Mouse (Mus musculus) kidney, embryonic 14.5 days (tissue): ENCODE data around the gene Wfikkn1. TPM values are rescaled to one million over a fixed set of nuclear protein-coding genes. Genes with fewer than 3 reads are reported as not detected.

ENCODE experiments used
- microRNA-seq: library from miRNA; unstranded; fragments of <30 nt; microRNA quantifications from one replicate; pipeline ENCODE4, GENCODE M21; 2016
- polyA plus RNA-seq: library from polyadenylated mRNA; unstranded; fragments of >200 nt; fragmentation: Nextera tagmentation; extraction: Ambion mirVana; gene quantifications from 2 replicates; pipeline ENCODE4 v1.2.1, GENCODE M21; 2014

Wfikkn1 gene
- polyA plus RNA-seq, 1 experiment from 2014 or later = 0.99 TPM

Small RNA genes lying within 50 kb of the gene (microRNA-seq; reads per million reads assigned to microRNA genes)
- gene Mir3082 = 0.84 reads per million

Other genes starting within 250 kb of the Wfikkn1 start
- 0.50 and 1.5 TPM in 2 replicates for gene Gng13, start 163.7 kb downstream of the Wfikkn1 start, polyA plus RNA-seq
- gene Chtf18, start 153.4 kb downstream of the Wfikkn1 start, polyA plus RNA-seq = 17.3 and 26.0 TPM in 2 replicates
- 21.6 and 22.1 TPM in 2 replicates for gene Rpusd1, start 153.2 kb downstream of the Wfikkn1 start, polyA plus RNA-seq
- gene Mslnl, start 144.8 kb downstream of the Wfikkn1 start, polyA plus RNA-seq = not detected in 2 replicates
- gene Msln, start 126.5 kb downstream of the Wfikkn1 start, polyA plus RNA-seq = 2.6 and 3.3 TPM in 2 replicates
- gene Narfl, start 107.1 kb downstream of the Wfikkn1 start, polyA plus RNA-seq = 25.3 and 27.3 TPM in 2 replicates
- 75.4 and 75.6 TPM in 2 replicates for gene Haghl, start 95.2 kb downstream of the Wfikkn1 start, polyA plus RNA-seq
- gene Ccdc78, start 94.3 kb downstream of the Wfikkn1 start, polyA plus RNA-seq = 0.32 and 0.41 TPM in 2 replicates
- gene Fam173a, start 88.0 kb downstream of the Wfikkn1 start, polyA plus RNA-seq = 90.2 and 111 TPM in 2 replicates
- gene AC134908.4, start 85.2 kb downstream of the Wfikkn1 start, polyA plus RNA-seq = not detected in 2 replicates
- 8.2 and 28.6 TPM in 2 replicates for gene Metrn, start 83.7 kb downstream of the Wfikkn1 start, polyA plus RNA-seq
- gene Fbxl16, start 71.8 kb downstream of the Wfikkn1 start, polyA plus RNA-seq = 1.1 and 1.3 TPM in 2 replicates
- 21.4 and 32.0 TPM in 2 replicates for gene Wdr24, start 57.2 kb downstream of the Wfikkn1 start, polyA plus RNA-seq
- 45.7 and 47.0 TPM in 2 replicates for gene Jmjd8, start 52.0 kb downstream of the Wfikkn1 start, polyA plus RNA-seq
- 350 and 425 TPM in 2 replicates for gene Stub1, start 47.5 kb downstream of the Wfikkn1 start, polyA plus RNA-seq
- 2.0 and 2.5 TPM in 2 replicates for gene Rhbdl1, start 43.6 kb downstream of the Wfikkn1 start, polyA plus RNA-seq
- gene Gm20683, start 39.1 kb downstream of the Wfikkn1 start, polyA plus RNA-seq = 1.7 and 2.6 TPM in 2 replicates
- gene Rhot2, start 36.0 kb downstream of the Wfikkn1 start, polyA plus RNA-seq = 13.0 and 21.7 TPM in 2 replicates
- gene Wdr90, start 19.4 kb downstream of the Wfikkn1 start, polyA plus RNA-seq = 21.4 and 27.5 TPM in 2 replicates
- 40.0 and 41.4 TPM in 2 replicates for gene Mcrip2, start 12.1 kb downstream of the Wfikkn1 start, polyA plus RNA-seq
- 83.9 and 85.3 TPM in 2 replicates for gene Mettl26, start 5.8 kb downstream of the Wfikkn1 start, polyA plus RNA-seq
- gene Rab40c, start 38.9 kb upstream of the Wfikkn1 start, polyA plus RNA-seq = 17.2 and 20.4 TPM in 2 replicates
- 51.5 and 77.2 TPM in 2 replicates for gene Pigq, start 64.1 kb upstream of the Wfikkn1 start, polyA plus RNA-seq
- 0.28 and 0.43 TPM in 2 replicates for gene Nhlrc4, start 64.1 kb upstream of the Wfikkn1 start, polyA plus RNA-seq
- gene A930017K11Rik, start 71.7 kb upstream of the Wfikkn1 start, polyA plus RNA-seq = 2.8 and 4.4 TPM in 2 replicates
- 27.1 and 35.3 TPM in 2 replicates for gene Capn15, start 104.9 kb upstream of the Wfikkn1 start, polyA plus RNA-seq
- 15.0 and 24.2 TPM in 2 replicates for gene Rab11fip3, start 188.7 kb upstream of the Wfikkn1 start, polyA plus RNA-seq
- 24.6 and 35.1 TPM in 2 replicates for gene Decr2, start 209.5 kb upstream of the Wfikkn1 start, polyA plus RNA-seq
- 107 and 146 TPM in 2 replicates for gene Nme4, start 214.7 kb upstream of the Wfikkn1 start, polyA plus RNA-seq
- gene Tmem8, start 232.4 kb upstream of the Wfikkn1 start, polyA plus RNA-seq = 2.5 and 2.6 TPM in 2 replicates
- 225 and 241 TPM in 2 replicates for gene Mrpl28, start 242.6 kb upstream of the Wfikkn1 start, polyA plus RNA-seq